Mouse (Mus musculus): ENCODE data around the gene Vnn1. TPM values are rescaled to one million over a fixed set of nuclear protein-coding genes. Genes with fewer than 3 reads are reported as not detected.

Gene Vnn1
- not detected in 2 replicates for polyA plus RNA-seq (2012; ENCODE audit: insufficient read depth, insufficient read length, missing spikeins)

- Histone ChIP-seq H3K27ac (ENCODE audit: insufficient read depth, low read depth, low read length) (no peak within 1 kb of the TSS), H3K4me3 (ENCODE audit: insufficient read depth, low read length) (no peak within 1 kb of the TSS), H3K4me1 (ENCODE audit: control insufficient read depth, insufficient read depth, low read length) (no peaks in the 10 kb centered on the region)
- TF ChIP-seq CTCF (IDR thresholded peaks at IDR 0.05; ENCODE audit: low read depth, low read length), result no peak
- no peak for TF ChIP-seq POLR2A (IDR thresholded peaks at IDR 0.05; ENCODE audit: borderline replicate concordance, low read depth, low read length)
Measured at GRCm38 (mm10) chr10:23894601-23895349, at the start of gene Vnn1. Gene Vnn1, plus strand, starts transcription at chr10:23894688.

GRCm38 (mm10) chr10:23851228-23851912 lies 43.1 kb upstream of the Vnn1 start, which contains the start of gene Vnn3:
Gene Vnn3, plus strand, starts transcription at chr10:23851462.
- H3K4me3 ChIP-seq (ENCODE audit: insufficient read depth, low read length), result peak within 1 kb of the TSS; percentile 5; the same call in 1 of the 2 replicates
- H3K27ac ChIP-seq (ENCODE audit: insufficient read depth, low read depth, low read length), result 0 out of 2 replicates have a peak within 1 kb of the TSS, but pooled peaks have one; percentile 2
- TF ChIP-seq CTCF (IDR thresholded peaks at IDR 0.05; ENCODE audit: low read depth, low read length) (no peak), POLR2A (IDR thresholded peaks at IDR 0.05; ENCODE audit: borderline replicate concordance, low read depth, low read length) (no peak)
- peaks cover 17% of the 10 kb centered on the region for H3K4me1 ChIP-seq (ENCODE audit: control insufficient read depth, insufficient read depth, low read length)

- TF ChIP-seq POLR2A (IDR thresholded peaks at IDR 0.05; ENCODE audit: borderline replicate concordance, low read depth, low read length) (no peak), CTCF (IDR thresholded peaks at IDR 0.05; ENCODE audit: low read depth, low read length) (no peak)
- Histone ChIP-seq H3K4me3 (ENCODE audit: insufficient read depth, low read length) (no peak overlapping the region), H3K4me1 (ENCODE audit: control insufficient read depth, insufficient read depth, low read length) (peaks cover 17% of the 10 kb centered on the region), H3K27ac (ENCODE audit: insufficient read depth, low read depth, low read length) (no peak overlapping the region)
Measured at GRCm38 (mm10) chr10:23852096-23852495, 42.4 kb upstream of the Vnn1 start.

- TF ChIP-seq CTCF (IDR thresholded peaks at IDR 0.05; ENCODE audit: low read depth, low read length) (no peak), POLR2A (IDR thresholded peaks at IDR 0.05; ENCODE audit: borderline replicate concordance, low read depth, low read length) (no peak)
- Histone ChIP-seq H3K27ac (ENCODE audit: insufficient read depth, low read depth, low read length) (no peak overlapping the region), H3K4me1 (ENCODE audit: control insufficient read depth, insufficient read depth, low read length) (peaks cover 7% of the 10 kb centered on the region), H3K4me3 (ENCODE audit: insufficient read depth, low read length) (no peak overlapping the region)
Measured at GRCm38 (mm10) chr10:23864362-23865312, 29.9 kb upstream of the Vnn1 start.

GRCm38 (mm10) chr10:23880695-23881094 lies 13.8 kb upstream of the Vnn1 start:
- no peak overlapping the region for H3K4me3 ChIP-seq (ENCODE audit: insufficient read depth, low read length)
- TF ChIP-seq POLR2A (IDR thresholded peaks at IDR 0.05; ENCODE audit: borderline replicate concordance, low read depth, low read length), result no peak
- TF ChIP-seq CTCF (IDR thresholded peaks at IDR 0.05; ENCODE audit: low read depth, low read length), result no peak
- H3K4me1 ChIP-seq (ENCODE audit: control insufficient read depth, insufficient read depth, low read length), result no peaks in the 10 kb centered on the region
- H3K27ac ChIP-seq (ENCODE audit: insufficient read depth, low read depth, low read length), result no peak overlapping the region

GRCm38 (mm10) chr10:23884910-23885309 lies 9.6 kb upstream of the Vnn1 start:
- Histone ChIP-seq H3K4me1 (ENCODE audit: control insufficient read depth, insufficient read depth, low read length) (no peaks in the 10 kb centered on the region), H3K4me3 (ENCODE audit: insufficient read depth, low read length) (no peak overlapping the region), H3K27ac (ENCODE audit: insufficient read depth, low read depth, low read length) (no peak overlapping the region)
- no peak for TF ChIP-seq CTCF (IDR thresholded peaks at IDR 0.05; ENCODE audit: low read depth, low read length)
- no peak for TF ChIP-seq POLR2A (IDR thresholded peaks at IDR 0.05; ENCODE audit: borderline replicate concordance, low read depth, low read length)

- TF ChIP-seq POLR2A (IDR thresholded peaks at IDR 0.05; ENCODE audit: borderline replicate concordance, low read depth, low read length), result no peak
- no peak for TF ChIP-seq CTCF (IDR thresholded peaks at IDR 0.05; ENCODE audit: low read depth, low read length)
- Histone ChIP-seq H3K4me3 (ENCODE audit: insufficient read depth, low read length) (no peak overlapping the region), H3K27ac (ENCODE audit: insufficient read depth, low read depth, low read length) (no peak overlapping the region), H3K4me1 (ENCODE audit: control insufficient read depth, insufficient read depth, low read length) (no peaks in the 10 kb centered on the region)
Measured at GRCm38 (mm10) chr10:23886060-23886459, 8.4 kb upstream of the Vnn1 start.

GRCm38 (mm10) chr10:23892987-23893386 lies 1.5 kb upstream of the Vnn1 start:
- H3K27ac ChIP-seq (ENCODE audit: insufficient read depth, low read depth, low read length), result no peak overlapping the region
- no peaks in the 10 kb centered on the region for H3K4me1 ChIP-seq (ENCODE audit: control insufficient read depth, insufficient read depth, low read length)
- H3K4me3 ChIP-seq (ENCODE audit: insufficient read depth, low read length), result no peak overlapping the region
- TF ChIP-seq POLR2A (IDR thresholded peaks at IDR 0.05; ENCODE audit: borderline replicate concordance, low read depth, low read length), result no peak
- no peak for TF ChIP-seq CTCF (IDR thresholded peaks at IDR 0.05; ENCODE audit: low read depth, low read length)

GRCm38 (mm10) chr10:23895376-23895775 lies 888 bp downstream of the Vnn1 start:
- Histone ChIP-seq H3K4me1 (ENCODE audit: control insufficient read depth, insufficient read depth, low read length) (no peaks in the 10 kb centered on the region), H3K4me3 (ENCODE audit: insufficient read depth, low read length) (no peak overlapping the region), H3K27ac (ENCODE audit: insufficient read depth, low read depth, low read length) (no peak overlapping the region)
- no peak for TF ChIP-seq POLR2A (IDR thresholded peaks at IDR 0.05; ENCODE audit: borderline replicate concordance, low read depth, low read length)
- TF ChIP-seq CTCF (IDR thresholded peaks at IDR 0.05; ENCODE audit: low read depth, low read length), result no peak

All from bone marrow macrophage, adult 2 months (primary cell).